Mouse (Mus musculus): ENCODE data around the gene Gpatch8.
"Not testable (repeated sequence)": the region's sequence is repeated elsewhere in the genome, so short reads cannot be mapped to it uniquely, and the experiment has no call there.

Gpatch8 gene

DNA sequence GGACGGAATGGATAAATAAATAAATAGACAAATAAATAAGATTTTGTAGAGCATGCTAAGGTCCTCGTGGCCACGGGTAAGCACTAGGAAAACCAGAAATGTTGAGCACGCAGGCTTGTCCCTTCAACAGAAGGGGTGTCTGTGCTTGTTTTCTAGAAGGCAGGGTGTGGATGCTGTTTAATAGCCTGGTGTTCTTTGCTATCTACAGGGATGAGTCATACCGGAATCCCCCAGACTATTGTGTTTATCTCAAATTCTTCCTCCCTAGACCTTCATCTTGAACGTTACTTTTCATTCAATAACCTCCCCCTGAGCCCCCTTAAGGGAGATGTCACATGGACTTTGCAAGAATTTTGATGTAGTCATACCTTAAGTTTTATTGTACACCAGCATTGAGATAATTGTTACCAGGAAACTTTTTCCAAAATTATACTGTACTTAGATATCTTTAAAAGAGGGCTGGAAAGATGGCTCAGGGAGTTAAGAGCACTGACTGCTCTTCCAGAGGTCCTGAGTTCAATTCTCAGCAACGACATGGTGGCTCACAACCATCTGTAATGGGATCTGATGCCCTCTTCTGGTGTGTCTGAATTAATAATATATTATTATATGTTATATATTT is 12.7 kb upstream of the Gpatch8 start:
- DNase-seq, result no peak

DNA sequence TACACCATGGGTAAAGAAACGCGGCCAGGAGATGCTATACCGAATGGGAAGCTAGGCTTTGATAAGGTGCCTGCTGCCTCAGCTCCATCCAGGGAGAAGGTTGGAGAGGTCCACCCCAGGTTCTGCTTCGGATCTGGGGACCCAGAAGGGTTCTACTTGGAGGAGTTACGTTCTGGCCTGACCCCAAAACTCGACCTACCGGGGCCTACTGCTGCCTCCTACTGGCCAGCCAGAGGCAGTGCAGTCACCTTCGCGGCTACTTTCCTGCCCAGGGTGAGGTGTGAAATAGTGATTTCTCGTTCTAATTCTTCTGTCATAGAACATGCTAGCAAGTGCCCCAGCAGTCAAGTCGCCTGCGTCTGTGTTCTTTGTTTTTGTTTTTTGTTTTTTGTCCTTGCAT is 12.0 kb upstream of the Gpatch8 start:
- DNase-seq, result no peak

DNA sequence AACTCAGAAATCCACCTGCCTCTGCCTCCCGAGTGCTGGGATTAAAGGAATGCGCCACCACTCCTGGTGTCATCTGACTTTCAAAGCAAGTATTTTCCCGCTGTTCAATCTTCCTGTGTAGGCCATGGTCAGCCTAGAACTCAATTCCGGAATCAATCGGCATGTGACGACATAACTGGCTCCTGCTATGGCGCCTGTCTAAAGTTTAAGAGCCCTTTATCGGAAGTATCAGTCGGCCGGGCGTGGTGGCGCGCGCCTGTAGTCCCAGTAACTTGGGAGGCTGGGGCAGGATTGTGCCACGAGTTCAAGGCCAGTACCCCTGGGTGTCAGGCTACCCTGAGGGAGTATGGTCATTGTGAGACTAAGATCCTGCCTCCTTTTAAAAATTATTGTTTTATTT is 11.5 kb upstream of the Gpatch8 start:
- DNase-seq, result no peak

DNA sequence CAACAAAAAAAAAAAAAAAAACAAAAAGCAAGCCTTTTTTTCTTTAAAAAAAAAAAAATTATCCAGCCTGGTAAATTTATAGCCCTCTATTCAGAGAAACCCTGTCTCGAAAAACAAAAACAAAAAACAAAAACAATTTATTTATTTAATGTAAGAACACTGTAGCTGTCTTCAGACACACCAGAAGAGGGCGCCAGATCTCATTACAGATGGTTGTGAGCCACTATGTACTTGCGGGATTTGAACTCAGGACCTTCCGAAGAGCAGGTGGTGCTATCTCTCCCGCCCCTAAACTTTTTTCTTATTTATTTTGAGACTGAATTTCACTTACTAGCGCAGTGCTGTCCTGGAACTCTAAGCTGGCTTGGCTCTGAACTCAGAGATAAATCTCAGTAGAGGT is 11.0 kb upstream of the Gpatch8 start:
- DNase-seq, result no peak

DNA sequence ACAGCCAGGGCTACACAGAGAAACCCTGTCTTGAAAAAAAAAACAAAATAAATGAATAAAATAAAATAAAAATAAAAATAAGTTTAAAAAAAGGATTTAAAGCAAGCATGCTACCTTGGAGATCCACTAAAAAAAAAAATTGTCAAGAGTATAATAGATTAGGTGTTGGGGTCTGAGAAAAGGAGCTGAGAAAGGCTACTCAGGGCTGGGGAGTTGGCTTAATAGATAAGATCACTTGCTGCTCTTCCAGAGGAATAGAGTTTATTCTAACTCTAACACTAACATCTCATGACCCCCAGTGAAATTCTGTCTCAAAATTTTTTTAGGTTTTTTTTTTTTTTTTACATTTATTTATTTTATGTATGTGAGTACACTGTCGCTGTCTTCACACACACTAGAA is 10.1 kb upstream of the Gpatch8 start:
- DNase-seq, result no peak

DNA sequence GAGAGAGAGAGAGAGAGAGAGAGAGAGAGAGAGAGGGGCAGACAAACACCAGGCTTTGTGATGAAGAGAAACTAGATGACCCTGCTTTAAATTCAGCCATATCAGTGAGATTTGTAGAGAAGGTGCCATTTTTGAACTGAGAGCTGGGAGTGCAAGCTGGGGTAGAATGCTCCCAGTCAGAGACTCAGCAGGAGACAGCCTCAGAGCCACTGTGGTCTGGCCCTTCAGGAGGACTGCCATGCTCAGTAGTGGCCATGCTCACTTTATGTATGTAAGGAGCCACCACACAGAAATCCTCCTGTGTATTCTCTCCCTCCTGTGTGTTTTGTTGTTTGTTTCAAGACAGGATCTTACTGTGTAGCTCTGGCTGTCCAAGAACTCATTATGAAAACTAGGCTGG is 9.5 kb upstream of the Gpatch8 start:
- DNase-seq, result no peak

DNA sequence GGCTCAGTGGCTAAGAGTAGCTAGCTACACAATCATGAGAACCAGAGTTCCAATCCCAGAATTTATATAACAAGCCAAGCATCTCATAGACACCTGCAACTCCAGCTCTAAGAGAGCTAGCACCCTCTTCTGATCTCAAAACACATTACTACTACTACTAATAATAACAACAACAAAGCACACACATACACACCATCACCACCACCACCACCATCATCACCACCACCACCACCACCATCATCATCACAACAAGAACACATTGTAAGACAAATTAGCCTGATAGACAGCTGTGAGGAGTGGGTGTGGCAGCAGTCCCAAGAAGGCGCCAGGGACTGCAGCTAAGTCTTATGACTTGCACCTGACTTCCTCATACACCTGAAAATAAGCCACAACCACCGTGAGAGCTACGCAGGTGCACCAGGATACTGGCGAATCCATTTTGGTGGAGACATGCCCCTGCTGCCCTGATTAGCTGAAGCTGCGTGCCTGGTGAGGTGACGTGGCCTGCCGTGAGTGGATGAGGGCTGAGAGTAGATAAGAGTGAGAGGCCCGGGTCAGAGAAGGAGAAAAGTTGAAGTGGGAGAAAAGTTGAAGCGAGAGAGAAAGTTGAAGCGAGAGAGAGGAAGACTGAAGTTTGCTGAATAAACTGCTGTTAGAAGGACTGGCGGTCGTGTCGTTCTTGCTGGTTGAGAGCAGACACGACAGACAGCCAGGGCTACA is 8.9 kb upstream of the Gpatch8 start:
- DNase-seq, result not testable (repeated sequence)

DNA sequence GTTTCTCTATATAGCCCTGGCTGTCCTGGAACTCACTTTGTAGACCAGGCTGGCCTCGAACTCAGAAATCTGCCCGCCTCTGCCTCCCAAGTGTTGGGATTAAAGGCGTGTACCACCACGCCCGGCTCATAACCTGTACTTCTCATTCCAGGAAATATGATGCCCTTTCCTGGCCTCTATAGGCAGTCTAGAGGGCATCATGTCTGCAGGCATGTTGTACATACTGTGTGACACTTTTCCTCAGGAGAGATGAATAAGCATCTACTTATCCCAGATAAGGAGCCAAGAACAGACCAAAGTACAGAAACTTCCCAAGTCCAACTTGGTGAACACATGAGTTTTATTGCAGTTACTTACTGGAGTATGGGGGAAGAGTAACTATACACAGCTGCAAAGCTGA is 2.5 kb upstream of the Gpatch8 start:
- no peak for DNase-seq

DNA sequence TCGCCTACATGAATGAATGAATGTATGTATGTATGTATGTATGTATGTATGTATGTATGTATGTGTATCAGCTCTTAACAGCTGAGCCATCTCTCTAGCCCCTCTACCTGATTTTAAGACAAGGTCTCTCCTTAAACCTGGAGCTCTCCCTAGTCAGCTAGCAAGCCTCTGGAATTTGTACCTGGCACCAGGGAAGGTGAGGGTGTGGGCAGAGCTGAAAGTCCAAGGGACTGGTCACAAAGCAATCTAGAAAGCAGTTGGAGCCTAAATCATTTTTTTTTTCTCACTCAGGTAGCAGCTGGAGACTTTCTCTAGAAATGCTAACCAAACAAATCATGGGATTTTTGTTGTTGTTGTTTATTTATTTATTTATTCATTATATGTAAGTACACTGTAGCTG is 1.2 kb upstream of the Gpatch8 start:
- DNase-seq, result peak; percentile 19

DNA sequence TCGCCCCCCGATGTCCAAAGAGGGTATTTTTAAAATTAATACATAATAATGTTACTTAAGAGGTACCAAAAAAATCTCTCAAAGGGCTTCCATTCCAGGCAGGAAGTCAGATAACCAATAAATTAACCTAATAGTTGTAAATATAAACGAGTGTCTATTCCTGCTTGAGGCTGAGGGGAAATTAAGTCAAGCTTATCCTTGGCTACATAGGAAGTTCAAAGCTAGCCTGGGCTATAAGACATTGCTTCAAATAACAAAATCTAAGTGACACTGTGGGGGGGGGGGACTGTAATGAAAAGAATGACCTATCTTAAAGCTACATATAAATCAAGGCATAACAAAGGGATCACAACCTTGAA is 503 bp upstream of the Gpatch8 start:
- DNase-seq, result no peak

DNA sequence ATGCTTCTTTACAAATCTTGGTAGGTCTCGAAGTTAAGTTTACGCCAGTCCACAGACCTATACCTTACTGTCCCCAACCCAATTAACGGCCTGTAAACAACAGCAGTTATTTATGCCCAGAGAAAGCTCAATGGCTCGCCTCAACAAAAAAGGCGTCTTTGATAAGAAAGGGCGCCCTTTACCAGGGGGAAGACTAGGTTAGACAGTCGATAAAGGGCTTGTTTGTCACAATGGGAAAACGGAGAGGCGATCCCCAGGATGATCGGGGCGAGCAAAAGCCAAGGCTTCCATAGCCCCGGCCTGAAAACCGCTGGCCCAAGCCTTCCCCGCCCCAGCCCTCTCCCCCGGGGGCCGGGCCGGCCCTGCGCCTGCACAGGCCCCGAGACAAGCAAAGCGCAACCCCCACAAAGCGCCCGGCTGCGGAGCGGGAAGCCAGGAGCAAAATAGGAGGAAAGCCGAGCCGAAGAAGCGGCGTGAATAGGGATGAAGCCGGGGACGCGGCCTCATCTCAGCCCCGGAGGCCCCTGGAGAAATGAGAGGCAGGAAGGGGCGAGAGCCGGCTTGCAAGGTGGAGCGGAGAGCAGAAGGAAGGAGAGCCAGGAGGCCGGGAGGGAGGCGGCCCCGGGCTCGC is 677 bp downstream of the Gpatch8 start:
- DNase-seq, result no peak

DNA sequence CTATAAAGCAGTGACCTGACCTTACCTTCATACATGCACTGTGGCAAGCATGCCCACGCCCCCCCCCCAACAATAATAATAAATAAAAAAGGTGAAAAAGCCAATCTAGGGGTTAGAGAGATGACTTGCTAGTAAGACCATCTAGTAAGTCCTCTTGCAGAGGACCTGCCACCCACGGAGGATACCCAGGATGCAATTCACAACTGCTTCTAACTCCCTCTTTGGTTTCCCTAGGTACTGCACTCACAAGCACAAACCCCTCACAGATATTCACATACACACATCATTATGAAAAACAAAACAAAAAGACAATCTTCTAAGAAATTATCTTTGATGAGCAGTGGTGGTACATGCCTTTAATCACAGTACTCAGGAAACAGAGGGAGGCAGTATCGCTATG is 4.1 kb downstream of the Gpatch8 start:
- no peak for DNase-seq

DNA sequence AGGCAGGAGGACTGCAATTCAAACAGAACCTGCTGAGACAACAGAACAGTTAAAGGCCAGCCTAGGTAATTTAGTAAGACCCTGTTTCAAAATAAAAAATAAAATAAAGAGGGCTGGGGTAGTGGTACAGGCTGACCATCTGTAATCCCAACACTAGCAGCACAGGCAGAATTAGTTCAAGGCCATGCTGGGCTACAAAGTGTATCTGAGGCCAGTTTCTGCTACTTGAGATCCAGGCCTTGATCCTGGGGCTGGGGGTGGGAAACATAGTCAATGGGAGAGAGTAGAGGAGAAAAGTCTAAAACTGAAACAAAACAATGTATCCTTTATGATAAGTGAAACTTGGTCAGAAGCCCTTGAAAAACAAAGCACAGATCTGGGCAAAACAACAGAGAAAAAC is 5.0 kb downstream of the Gpatch8 start:
- DNase-seq, result no peak

DNA sequence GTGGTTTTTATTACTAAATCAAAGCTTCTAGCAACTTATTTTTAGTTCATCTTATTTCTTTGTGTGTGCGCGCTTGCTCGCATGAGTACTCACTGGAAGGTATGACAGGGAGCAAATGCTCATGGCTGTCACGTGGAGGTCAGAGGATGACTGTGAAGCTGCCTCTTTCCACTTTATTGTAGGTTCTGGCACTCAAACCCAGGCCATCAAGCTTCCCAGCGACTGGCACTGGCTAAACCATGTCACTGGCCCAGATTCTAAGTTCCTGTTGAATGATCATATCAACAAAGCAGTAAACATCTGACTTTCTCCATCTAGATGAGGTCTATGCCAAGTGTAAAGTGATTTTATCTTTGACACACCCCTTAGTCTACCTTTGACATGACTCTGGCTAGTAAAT is 14.7 kb downstream of the Gpatch8 start:
- no peak for DNase-seq

DNA sequence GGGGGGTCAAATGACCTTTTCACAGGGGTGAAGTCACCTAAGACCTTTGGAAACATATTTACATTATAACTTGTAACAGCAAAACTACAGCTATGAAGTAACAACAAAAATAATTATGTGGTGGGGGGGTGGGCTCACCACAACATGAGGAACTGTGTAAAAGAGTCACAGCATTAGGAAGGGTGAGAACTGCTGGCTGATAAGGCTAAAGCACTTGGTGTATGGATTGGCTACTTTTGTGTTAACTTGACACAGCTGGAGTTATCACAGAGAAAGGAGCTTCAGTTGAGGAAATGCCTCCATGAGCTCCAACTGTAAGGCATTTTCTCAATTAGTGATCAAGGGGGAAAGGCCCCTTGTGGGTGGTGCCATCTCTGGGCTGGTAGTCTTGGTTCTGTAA is 15.9 kb downstream of the Gpatch8 start:
- not testable (repeated sequence) for DNase-seq

DNA sequence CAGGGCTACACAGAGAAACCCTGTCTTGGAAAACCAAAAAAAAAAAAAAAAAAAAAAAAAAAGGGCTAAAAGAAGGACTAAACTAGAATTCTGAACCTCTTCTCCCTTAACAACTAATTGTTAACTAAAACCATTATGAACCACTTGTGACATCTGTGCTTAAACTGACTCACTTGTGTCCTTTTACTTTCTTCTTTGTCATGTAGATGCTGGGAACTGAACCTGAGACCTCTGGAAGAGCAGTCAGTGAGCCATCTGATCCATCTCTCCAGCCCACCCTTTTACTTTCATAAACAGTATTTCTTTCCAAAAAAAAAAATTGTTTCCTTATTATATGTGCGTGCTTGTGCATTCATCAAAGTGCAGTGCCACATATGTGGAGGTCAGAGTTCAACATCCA is 16.5 kb downstream of the Gpatch8 start:
- no peak for DNase-seq

DNA sequence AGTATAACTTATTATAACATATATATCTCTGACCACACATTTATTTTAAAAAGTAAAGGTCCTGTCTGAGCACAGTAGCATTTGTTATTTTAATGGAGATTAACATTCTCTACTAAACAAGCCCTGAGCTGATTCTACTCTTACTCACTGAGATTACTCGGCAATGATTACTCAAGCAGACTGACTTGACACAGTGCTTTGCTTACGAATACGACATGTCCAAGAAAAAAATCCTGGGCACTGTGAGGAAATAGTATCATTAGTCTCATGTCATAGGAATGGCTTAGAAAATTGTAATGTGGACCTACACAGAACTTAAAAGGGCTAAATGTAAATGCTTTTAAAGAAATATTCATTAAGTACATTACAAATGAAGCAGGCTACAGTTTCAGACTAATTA is 20.0 kb downstream of the Gpatch8 start:
- no peak for DNase-seq

DNA sequence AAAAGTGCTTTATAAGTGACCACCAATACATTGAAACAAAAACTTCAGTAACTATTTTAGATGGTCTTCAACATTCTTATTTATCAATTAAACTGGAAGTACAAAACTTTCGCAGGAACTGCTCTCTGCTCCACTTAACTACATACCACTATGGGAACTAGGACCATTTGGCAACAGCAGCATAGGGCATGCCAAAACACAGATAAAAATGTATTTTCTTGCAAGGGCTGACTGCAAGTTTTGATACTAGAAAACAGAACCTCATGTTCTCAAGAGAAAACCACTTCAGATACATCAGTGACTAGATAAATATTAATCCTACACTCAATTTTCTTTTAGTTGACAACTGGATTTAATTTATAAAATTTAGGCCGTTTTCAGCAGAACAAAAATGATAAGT is 22.1 kb downstream of the Gpatch8 start:
- DNase-seq, result no peak

DNA sequence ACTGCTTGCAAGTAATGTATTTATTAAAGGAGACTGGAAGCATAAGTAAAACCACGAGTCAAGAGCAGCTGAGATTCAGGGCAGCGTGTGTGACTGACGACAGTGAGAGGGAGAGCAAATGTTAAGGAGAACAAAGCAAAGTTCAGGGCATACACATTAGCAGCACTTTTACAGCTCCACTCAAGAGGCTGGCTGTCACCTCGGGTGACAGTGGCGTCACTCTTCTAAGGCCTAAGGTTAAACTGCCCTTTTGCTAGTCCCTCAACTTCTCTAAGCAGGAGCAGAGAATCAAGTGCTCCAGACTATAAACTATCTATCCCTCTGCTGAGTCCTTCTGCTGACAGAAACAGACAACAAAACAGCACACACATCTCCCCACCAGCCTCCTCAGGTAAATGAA is 24.8 kb downstream of the Gpatch8 start:
- DNase-seq, result no peak

DNA sequence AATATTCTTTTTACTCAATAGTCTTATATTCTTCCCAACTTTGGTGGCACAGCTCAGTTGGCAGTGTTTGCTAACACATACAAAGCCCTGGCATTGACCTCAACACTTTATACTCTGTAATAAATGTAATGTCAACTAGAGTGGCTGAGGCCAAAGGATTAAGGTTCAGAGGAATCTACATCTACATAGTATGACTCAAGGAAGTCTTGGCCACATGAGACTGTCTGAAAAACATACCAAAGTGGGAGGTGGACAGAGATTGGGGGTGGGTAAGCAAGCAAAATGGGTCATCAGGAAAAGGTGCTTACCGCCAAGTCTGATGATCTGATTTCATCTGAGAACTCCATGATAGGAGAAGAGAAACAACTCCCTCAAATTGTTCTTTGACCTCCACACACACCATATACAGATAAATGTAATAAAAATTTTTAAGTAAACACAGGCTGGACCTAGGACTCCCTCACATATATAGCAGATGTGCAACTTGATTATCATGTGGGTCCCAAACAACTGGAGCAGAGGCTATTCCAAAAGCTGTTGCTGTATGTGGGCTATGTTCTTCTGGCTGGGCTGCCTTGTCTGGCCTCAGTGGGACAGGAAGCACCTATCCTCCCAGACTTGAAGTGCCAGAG is 41.3 kb downstream of the Gpatch8 start:
- no peak for DNase-seq

DNA sequence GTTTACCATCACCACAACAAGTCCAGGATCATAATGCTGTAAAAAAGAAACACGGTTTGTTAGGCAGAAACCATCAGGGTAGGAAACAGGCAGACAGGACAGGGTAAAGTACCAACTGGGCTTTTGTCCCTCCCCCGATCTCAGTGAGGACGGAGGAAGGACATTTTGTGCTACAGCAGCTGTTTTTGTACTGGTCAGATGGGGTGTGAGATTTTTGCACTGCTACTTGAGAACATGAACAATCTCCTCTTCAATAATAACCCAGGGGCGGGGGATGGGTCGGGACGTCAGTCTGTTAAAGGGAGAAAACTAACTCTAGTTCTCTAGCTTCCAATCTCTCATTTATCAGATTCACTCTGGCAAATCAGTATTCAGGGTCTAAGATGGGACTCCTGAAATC is 46.0 kb downstream of the Gpatch8 start:
- DNase-seq, result no peak

DNA sequence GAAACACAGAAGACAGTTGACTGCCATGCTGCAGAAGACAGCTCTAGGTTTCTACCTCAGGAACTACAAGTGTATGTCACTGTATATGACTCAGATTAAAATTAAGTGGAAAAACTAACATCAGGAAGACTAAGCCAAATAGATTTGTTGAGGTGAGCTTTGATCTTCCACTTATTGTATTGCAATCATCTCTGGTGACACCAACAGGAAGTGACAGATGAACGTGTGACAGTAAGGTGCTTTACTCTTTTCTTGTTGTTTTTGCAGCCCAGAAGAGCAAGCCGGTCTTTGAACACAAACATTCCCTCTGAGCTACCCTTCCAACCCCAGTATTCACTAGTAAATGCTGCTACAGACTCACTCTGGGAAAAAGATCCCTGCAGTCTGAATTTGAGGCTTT is 59.5 kb downstream of the Gpatch8 start:
- DNase-seq, result no peak

DNA sequence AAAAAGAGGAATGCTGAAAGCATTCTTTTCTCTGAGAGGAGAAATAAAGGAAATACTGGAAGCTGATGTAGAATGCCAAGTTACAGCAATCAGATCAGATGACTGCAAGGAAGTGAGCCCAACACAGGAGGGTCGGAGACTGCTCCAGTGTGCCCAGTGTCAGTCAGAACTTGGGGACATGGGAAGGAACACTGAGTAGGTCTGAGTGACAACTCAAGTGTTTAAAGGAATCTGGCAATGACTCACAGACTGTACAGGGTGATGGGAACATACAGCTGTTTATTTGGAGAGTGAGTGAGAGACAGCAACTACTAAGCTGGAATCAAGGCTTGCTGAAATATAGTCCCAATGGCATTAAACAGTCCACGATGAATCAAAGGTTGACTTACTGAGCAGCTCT is 60.0 kb downstream of the Gpatch8 start:
- DNase-seq, result no peak

DNA sequence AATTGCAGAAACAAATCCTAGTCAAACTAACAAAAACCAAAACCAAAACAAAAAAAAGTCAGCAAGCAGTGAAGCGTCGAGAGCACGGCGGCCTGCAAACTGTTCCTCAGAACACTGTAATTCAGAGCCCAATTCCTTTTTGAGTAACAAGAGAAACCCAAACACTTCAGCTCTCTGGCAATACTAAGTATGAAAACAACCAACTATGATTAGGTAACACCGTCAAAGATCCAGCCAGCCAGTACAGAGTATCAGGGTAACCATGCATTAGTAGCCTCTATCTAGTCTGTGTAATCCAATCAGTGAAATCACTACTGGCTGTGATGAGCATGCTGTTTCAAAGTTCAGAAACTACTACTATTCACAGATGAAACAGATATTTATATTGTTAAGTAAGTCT is 60.5 kb downstream of the Gpatch8 start:
- no peak for DNase-seq
